Mouse (Mus musculus): ENCODE data around the gene Tent4a.

DNA sequence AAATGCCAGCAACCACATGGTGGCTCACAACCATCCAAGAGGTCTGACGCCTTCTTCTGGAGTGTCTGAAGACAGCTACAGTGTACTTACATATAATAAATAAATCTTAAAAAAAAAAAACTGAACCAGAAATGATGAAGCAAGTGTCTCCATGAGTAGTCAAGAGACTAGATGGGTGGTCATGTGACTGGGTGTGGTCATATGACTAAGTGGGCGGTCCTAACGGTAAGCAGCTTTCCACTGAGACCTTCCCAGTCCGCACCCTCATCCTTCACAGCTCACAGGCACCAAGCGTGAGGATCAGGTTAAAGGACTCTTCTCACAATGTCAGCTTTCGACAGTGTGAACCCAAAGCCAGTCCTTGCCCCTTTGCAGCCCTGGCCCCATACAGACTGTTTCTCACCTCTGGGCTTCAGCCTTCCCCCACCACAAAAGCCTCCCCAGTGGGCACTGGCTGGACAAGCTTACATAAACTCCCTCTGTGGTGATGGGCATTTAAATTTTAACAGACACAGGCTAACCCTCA is 21.6 kb upstream of the Tent4a start:
- TF ChIP-seq CTCF (IDR thresholded peaks at IDR 0.05; ENCODE audit: extremely low read depth, insufficient read length, insufficient replicate concordance, low read depth, low read length) = no peak
- no peak for TF ChIP-seq POLR2A (IDR thresholded peaks at IDR 0.05; ENCODE audit: low read depth, low read length)
